Mouse (Mus musculus): ENCODE measurements around the gene Faah. TPM values are rescaled to one million over a fixed set of nuclear protein-coding genes. Genes with fewer than 3 reads are reported as not detected.
A peak's percentile ranks its signal among the peaks of the same experiment; 100 is the strongest.

Gene Faah
- polyA plus RNA-seq, 1 experiment from 2014 or later: 8.5 TPM

DNA sequence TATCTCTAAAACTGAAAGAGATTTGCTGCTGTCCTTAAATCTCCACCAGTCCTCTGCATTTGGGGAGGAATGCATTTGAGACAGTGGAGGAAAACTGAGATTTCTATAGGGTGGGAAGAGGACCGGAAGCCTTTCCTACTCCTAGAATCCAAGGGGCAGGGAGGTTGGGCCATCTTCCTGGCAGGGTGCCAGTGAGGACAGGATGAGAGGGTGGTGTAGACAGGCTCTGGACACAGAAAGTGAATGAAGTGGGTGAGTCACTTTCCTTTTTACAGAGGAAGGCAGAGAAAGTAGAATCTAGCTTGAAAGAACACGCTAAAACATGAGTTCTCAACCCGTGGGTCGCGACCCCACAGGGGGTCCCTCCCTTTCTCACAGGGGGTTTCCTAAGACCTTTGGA is 53.3 kb downstream of the Faah start:
- H3K9ac ChIP-seq: no peak overlapping the region
- no peak overlapping the region for H3K4me2 ChIP-seq (replicated peaks)
- peaks cover 92% of the 10 kb centered on the region for H3K27me3 ChIP-seq
- H3K9me3 ChIP-seq (replicated peaks): no peaks in the 10 kb centered on the region
- no peaks in the 10 kb centered on the region for H3K36me3 ChIP-seq
- 11% methylated on average over 5 of the region's 5 CpGs for WGBS
- ATAC-seq (ENCODE audit: insufficient number of reproducible peaks, low FRiP score, low TSS enrichment, low read depth): no peak
- H3K4me3 ChIP-seq (replicated peaks): no peak overlapping the region
- peaks cover 12% of the 10 kb centered on the region for H3K4me1 ChIP-seq
- no peak overlapping the region for H3K27ac ChIP-seq (replicated peaks)

DNA sequence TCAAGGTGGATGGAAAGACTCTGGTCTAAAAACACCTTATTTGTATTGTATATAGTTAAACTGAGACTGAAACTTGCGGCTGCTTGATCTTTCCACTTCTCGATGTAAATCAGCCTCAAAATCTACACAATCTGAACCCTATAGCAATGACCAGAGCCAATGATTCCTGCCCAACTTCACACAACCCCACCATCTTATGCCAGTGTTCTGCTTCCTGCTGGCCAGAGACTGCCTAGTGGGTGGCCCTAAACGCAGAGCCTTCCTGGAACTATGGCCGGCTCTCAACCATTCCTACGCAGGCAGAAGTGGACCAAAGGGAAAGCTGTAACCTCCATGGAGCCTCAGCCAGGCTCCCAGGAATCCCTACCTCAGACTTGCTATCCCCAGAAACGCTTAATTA is 54.0 kb downstream of the Faah start:
- Histone ChIP-seq H3K4me2 (replicated peaks) (no peak overlapping the region), H3K27ac (replicated peaks) (no peak overlapping the region), H3K36me3 (no peaks in the 10 kb centered on the region), H3K9ac (no peak overlapping the region), H3K27me3 (peaks cover 88% of the 10 kb centered on the region), H3K4me1 (peaks cover 12% of the 10 kb centered on the region), H3K4me3 (replicated peaks) (no peak overlapping the region), H3K9me3 (replicated peaks) (no peaks in the 10 kb centered on the region)
- 15% methylated on average over 6 of the region's 6 CpGs for WGBS
- ATAC-seq (ENCODE audit: insufficient number of reproducible peaks, low FRiP score, low TSS enrichment, low read depth): no peak

DNA sequence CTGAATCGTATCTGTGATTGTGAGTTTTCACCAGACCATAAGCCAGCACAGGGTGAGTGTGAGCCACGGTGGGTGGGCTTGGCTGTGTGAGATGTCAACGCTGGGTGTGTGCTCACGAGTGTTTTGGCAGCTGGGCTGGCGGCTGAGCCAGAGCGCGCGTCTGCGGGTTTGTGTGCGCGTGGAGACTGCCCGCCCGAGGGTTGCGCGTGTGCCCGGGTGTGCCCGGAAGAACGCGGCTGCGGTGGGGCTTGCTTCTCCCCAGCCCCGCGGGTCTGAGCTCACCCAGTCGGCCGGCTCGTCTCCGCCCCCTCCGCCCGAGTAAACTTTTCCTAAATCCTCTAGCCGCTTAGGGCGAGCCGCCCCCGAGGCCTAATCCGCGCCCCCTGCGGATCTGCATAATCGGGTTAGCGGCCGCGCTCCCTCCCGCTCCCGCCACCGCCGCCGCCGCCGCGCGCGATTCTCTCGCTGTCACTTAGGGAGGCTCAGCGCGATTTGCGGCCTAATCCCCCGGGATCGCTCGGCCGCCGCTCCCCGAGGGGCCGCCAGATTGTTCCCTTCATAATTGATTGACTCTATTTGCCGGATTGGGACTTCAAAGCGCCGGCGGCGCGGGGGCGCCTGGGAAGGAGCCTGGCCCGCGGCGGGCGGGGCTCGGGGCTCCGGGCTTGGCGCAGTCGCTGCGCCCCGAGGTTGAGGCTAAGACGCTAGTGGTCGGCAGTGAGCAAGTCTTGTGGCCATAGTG is 54.9 kb downstream of the Faah start:
- H3K4me2 ChIP-seq (replicated peaks): peak overlapping the region; percentile 93
- H3K9me3 ChIP-seq (replicated peaks): no peaks in the 10 kb centered on the region
- H3K36me3 ChIP-seq: no peaks in the 10 kb centered on the region
- H3K27me3 ChIP-seq: peaks cover 85% of the 10 kb centered on the region
- peak overlapping the region; percentile 9 for H3K9ac ChIP-seq
- peak; percentile 59 for ATAC-seq (ENCODE audit: insufficient number of reproducible peaks, low FRiP score, low TSS enrichment, low read depth)
- under 1% methylated on average over 72 of the region's 79 CpGs for WGBS
- H3K27ac ChIP-seq (replicated peaks): no peak overlapping the region
- H3K4me3 ChIP-seq (replicated peaks): peak overlapping the region; percentile 56
- H3K4me1 ChIP-seq: peaks cover 12% of the 10 kb centered on the region

DNA sequence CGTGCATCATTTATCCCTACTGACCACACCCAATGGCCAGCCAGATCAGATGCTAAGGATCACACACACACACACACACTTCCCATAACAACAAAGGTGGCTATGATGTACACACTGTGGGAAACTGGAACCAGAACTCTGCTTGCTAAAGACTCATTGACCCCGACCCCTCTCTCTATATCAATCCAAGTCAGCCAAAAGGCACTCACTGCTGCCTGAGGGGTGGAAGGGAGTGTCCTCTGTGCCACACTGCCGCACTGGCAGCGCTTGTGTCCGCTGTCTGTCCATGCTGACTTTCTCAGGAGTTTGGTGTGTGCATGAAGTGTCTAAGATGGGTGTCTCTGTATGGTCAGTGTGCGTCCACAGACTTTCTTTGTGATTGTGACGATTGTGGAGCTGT is 55.7 kb downstream of the Faah start:
- Histone ChIP-seq H3K27me3 (peaks cover 85% of the 10 kb centered on the region), H3K9me3 (replicated peaks) (no peaks in the 10 kb centered on the region), H3K27ac (replicated peaks) (no peak overlapping the region), H3K4me2 (replicated peaks) (peak overlapping the region; percentile 93; the same call in 1 of the 2 replicates), H3K4me1 (peaks cover 12% of the 10 kb centered on the region), H3K9ac (no peak overlapping the region), H3K4me3 (replicated peaks) (peak overlapping the region; percentile 56; the same call in 1 of the 2 replicates), H3K36me3 (no peaks in the 10 kb centered on the region)
- no peak for ATAC-seq (ENCODE audit: insufficient number of reproducible peaks, low FRiP score, low TSS enrichment, low read depth)
- WGBS: 14% methylated on average over 7 of the region's 7 CpGs

DNA sequence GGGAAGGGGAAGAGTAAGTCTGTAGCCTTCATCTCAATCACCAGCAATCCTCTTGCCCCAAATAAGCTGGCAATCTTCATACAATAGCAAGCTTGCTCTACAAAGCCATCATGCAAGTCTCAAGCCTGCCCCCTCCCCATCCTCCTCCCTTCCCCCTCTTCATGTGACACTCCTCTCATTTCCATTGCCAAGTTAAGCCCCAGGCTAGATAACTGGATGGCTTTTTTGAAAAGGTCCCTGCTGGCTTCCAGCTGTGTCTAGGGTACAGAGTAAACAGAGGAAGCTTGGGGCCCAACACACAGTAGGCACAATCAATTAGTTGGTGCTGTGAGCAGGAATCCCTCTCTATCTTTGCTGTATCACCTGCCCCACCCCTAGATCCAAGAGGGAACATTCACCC is 58.2 kb downstream of the Faah start:
- H3K9ac ChIP-seq: no peak overlapping the region
- no peak overlapping the region for H3K27ac ChIP-seq (replicated peaks)
- peaks cover 89% of the 10 kb centered on the region for H3K27me3 ChIP-seq
- H3K4me1 ChIP-seq: peaks cover 18% of the 10 kb centered on the region
- no peak for ATAC-seq (ENCODE audit: insufficient number of reproducible peaks, low FRiP score, low TSS enrichment, low read depth)
- no peak overlapping the region for H3K4me2 ChIP-seq (replicated peaks)
- H3K9me3 ChIP-seq (replicated peaks): no peaks in the 10 kb centered on the region
- no peaks in the 10 kb centered on the region for H3K36me3 ChIP-seq
- H3K4me3 ChIP-seq (replicated peaks): no peak overlapping the region

DNA sequence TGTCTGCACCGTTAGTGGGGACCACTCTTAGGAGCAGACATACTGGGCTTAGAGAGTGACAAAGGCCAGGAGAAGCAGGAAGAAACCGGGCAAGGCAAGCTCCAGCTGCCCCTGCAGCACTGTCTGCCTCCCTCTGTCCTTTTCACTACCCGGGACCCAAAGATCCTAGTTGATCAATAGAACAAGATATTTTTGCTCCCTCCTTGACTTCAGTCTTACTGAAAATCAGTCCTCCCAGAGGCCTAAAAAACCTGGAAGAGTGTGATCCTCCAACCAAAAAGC is 62.3 kb downstream of the Faah start:
- H3K4me3 ChIP-seq (replicated peaks): no peak overlapping the region
- no peaks in the 10 kb centered on the region for H3K36me3 ChIP-seq
- H3K27me3 ChIP-seq: peaks cover 89% of the 10 kb centered on the region
- H3K27ac ChIP-seq (replicated peaks): no peak overlapping the region
- no peak for ATAC-seq (ENCODE audit: insufficient number of reproducible peaks, low FRiP score, low TSS enrichment, low read depth)
- peaks cover 6% of the 10 kb centered on the region; the same call in 1 of the 2 replicates for H3K4me1 ChIP-seq
- H3K9me3 ChIP-seq (replicated peaks): no peaks in the 10 kb centered on the region
- H3K4me2 ChIP-seq (replicated peaks): no peak overlapping the region
- 11% methylated on average over 3 of the region's 3 CpGs for WGBS
- H3K9ac ChIP-seq: no peak overlapping the region

DNA sequence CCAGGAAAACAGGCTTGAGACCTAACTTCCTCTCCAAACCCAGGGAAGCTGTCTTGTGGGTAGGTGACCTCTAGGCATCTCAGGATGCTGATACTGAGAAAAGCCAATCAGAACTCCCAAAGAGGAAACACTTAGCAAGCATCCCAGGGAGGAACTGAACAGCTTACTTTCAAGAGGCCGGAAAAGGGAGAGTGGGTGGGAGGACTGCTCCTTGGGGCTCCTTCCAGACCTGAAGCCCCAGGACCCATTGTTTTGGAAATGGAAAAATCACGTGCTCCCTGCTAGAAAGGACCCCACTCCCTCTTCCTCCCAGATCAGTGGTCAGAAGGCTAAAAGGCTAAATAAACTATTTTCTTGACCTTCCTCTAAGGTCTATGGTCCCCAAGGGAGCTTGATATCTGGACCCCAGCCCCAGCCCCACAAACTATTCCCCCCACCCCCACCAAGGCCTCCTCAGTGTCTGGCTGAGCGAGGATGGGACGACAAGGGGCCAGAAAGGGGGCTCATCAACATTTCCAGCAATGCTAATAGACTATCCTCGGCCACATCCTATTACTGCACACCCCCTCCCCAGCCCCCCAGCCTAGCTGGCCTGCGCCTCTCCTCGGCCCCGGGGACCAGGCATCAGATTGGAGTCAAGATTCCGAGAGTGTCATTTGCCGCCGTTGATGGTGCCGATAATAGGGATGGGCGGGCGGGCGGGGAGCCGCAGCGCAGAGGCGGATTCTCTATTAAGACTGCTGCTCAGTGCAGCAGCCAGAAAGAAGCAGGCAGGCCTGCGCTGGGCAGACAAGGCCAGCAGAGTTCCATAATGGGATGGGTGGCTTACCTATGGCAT is 62.9 kb downstream of the Faah start:
- no peak overlapping the region for H3K4me3 ChIP-seq (replicated peaks)

DNA sequence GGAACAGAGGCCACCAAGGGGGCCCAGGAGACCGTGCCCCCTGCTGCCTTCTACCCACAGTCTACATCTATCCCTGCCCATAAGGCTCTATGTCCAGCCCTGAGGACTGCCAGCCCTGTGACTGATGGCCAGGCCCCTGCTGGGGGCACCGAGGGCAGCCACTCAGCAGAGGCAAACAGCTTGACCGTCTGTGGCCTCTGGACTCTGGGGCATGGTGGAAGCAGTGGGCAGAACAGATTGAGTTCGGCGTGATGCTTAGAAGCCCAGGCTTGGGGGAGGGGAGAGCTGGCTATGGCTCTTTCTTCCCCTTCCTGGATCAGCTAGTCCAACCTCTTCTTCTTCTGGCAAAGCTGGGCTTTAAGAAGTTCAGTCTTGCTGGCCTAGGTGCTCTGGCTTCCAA is 64.2 kb downstream of the Faah start:
- Histone ChIP-seq H3K36me3 (no peaks in the 10 kb centered on the region), H3K9ac (no peak overlapping the region), H3K4me2 (replicated peaks) (no peak overlapping the region), H3K4me1 (peaks cover 6% of the 10 kb centered on the region; the same call in 1 of the 2 replicates), H3K4me3 (replicated peaks) (no peak overlapping the region), H3K9me3 (replicated peaks) (no peaks in the 10 kb centered on the region), H3K27ac (replicated peaks) (no peak overlapping the region), H3K27me3 (peaks cover 94% of the 10 kb centered on the region)
- ATAC-seq (ENCODE audit: insufficient number of reproducible peaks, low FRiP score, low TSS enrichment, low read depth): no peak
- WGBS: 44% methylated on average over 5 of the region's 5 CpGs

More for the DNA sequence above, 62.9 kb downstream of the Faah start:
- H3K4me2 ChIP-seq (replicated peaks): no peak overlapping the region
- no peaks in the 10 kb centered on the region for H3K9me3 ChIP-seq (replicated peaks)
- no peaks in the 10 kb centered on the region for H3K36me3 ChIP-seq
- peaks cover 6% of the 10 kb centered on the region; the same call in 1 of the 2 replicates for H3K4me1 ChIP-seq
- no peak overlapping the region for H3K9ac ChIP-seq
- 4% methylated on average over 19 of the region's 19 CpGs for WGBS
- H3K27me3 ChIP-seq: peaks cover 89% of the 10 kb centered on the region
- no peak overlapping the region for H3K27ac ChIP-seq (replicated peaks)
- ATAC-seq (ENCODE audit: insufficient number of reproducible peaks, low FRiP score, low TSS enrichment, low read depth): no peak

DNA sequence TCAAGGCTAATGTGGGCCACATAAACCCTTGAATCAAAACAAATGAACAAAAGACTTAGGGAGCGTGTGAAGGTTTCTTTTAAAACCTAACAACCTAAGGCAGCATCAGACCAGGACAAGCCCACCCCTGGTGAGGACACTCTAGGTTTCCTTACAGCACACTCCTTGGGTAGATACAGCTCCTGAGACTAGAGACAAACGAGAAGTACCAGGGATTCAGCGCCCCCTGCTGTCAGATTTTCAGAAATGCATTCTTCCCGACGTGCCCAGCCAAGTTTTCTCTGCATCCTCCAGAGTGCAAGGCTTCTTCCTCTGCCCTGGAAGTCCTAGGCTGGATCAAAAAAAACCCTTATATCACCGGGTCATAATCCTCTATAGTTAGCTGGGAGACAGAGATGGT is 65.0 kb downstream of the Faah start:
- Histone ChIP-seq H3K4me3 (replicated peaks) (no peak overlapping the region), H3K27ac (replicated peaks) (no peak overlapping the region), H3K9ac (no peak overlapping the region), H3K4me1 (peaks cover 6% of the 10 kb centered on the region; the same call in 1 of the 2 replicates), H3K9me3 (replicated peaks) (no peaks in the 10 kb centered on the region), H3K36me3 (no peaks in the 10 kb centered on the region), H3K4me2 (replicated peaks) (no peak overlapping the region), H3K27me3 (peaks cover 91% of the 10 kb centered on the region)
- no peak for ATAC-seq (ENCODE audit: insufficient number of reproducible peaks, low FRiP score, low TSS enrichment, low read depth)
- 11% methylated on average over 6 of the region's 6 CpGs for WGBS

DNA sequence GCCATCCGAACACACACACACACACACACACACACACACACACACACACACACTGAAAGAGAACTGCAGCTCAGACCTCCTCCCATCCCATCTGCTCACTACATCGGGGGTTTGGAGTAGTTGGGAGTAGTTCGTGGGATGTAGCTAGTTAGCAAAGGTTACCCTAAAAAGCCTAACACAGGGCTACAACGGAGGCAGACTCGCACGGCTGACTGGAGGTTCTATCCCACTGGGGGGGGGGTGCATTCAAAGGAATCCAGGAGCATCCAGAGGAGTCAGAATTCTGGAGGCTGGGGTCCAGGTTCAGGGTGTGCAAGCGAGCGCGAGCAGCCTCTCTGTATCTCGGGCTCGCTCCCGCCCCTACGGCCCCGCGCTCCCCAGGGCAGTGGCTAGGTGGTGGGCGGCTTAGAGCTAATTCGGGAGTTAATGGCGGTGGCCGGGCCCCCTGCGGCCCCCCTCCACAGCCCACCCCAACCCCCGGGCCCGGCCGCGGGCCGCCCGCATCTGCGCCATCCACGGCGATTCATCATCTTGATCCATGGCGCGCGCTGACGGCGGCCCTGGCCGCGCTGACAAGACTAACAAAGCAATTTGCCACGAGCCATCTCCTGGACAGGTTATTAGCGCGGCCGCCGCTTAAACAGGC is 73.9 kb downstream of the Faah start:
- peaks cover 18% of the 10 kb centered on the region for H3K4me1 ChIP-seq
- peak overlapping the region; percentile 27 for H3K4me3 ChIP-seq (replicated peaks)
- H3K9me3 ChIP-seq (replicated peaks): no peaks in the 10 kb centered on the region
- H3K27me3 ChIP-seq: peaks cover 91% of the 10 kb centered on the region
- H3K36me3 ChIP-seq: no peaks in the 10 kb centered on the region
- H3K27ac ChIP-seq (replicated peaks): no peak overlapping the region
- H3K9ac ChIP-seq: no peak overlapping the region
- 1% methylated on average over 40 of the region's 41 CpGs for WGBS
- ATAC-seq (ENCODE audit: insufficient number of reproducible peaks, low FRiP score, low TSS enrichment, low read depth): no peak
- peak overlapping the region; percentile 32 for H3K4me2 ChIP-seq (replicated peaks)

DNA sequence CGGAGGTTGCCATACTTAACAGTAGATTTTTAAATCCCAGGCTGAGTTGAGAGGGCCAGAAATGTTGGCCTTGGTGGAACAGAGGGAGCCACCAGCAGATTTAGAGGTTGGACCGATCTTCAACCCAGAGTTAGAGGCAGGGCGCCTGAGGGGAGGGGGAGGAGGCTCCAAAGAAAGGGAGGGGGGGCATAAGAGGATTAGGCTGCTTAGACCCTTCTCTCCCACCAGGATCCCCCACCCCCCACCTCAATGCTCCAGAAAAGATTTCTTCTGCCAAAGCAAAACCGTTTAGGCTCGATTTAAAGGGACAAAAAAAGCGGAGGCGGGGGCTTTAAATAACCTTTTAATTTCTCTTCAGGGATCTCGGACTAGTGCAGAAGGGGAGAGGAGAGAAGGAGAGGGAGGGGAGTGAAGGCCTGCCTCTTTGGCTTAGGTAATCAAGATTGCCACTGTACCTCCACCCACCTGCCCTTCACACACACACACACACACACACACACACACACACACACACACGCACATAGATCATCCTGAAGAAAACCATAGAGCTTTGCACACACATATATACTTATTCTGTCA is 76.4 kb downstream of the Faah start:
- 10% methylated on average over 9 of the region's 9 CpGs for WGBS
- no peak overlapping the region for H3K27ac ChIP-seq (replicated peaks)
- no peaks in the 10 kb centered on the region for H3K9me3 ChIP-seq (replicated peaks)
- no peak overlapping the region for H3K4me3 ChIP-seq (replicated peaks)
- peaks cover 30% of the 10 kb centered on the region for H3K4me1 ChIP-seq
- H3K4me2 ChIP-seq (replicated peaks): no peak overlapping the region
- no peak for ATAC-seq (ENCODE audit: insufficient number of reproducible peaks, low FRiP score, low TSS enrichment, low read depth)
- no peak overlapping the region for H3K9ac ChIP-seq
- no peaks in the 10 kb centered on the region for H3K36me3 ChIP-seq
- peaks cover 98% of the 10 kb centered on the region for H3K27me3 ChIP-seq
